Mouse (Mus musculus): ENCODE measurements around the gene Tsnaxip1. TPM values are rescaled to one million over a fixed set of nuclear protein-coding genes. Genes with fewer than 3 reads are reported as not detected.
"Not testable (repeated sequence)": the region's sequence is repeated elsewhere in the genome, so short reads cannot be mapped to it uniquely, and the experiment has no call there.

Tsnaxip1 gene
- polyA plus RNA-seq, 1 experiment: not detected

DNA sequence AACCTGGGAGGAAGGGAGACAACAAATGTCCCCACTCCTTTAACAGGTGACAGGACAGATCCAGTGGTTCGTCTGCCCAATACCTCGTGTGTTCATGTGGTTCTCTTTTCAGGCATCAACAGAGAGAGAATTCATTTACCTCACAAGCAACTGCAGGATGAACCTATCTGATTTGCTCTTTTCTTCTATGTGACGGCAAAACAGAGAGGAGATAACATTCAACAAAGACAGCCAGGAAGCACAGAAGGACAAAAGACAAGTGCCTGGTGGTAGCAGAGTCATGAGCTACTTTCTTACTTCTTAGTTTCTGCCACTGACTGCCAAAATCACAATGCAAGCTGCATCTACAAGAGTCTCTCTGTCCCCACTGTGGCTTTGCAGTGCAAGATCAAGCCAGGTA lies 16.0 kb upstream of the Tsnaxip1 start:
- Histone ChIP-seq H3K4me1 (ENCODE audit: control insufficient read depth, insufficient read depth, low read length) (peaks cover 37% of the 10 kb centered on the region), H3K27ac (ENCODE audit: insufficient read depth, low read depth, low read length) (no peak overlapping the region), H3K4me3 (ENCODE audit: insufficient read depth, low read length) (no peak overlapping the region)
- TF ChIP-seq CTCF (IDR thresholded peaks at IDR 0.05; ENCODE audit: low read depth, low read length) (no peak), POLR2A (IDR thresholded peaks at IDR 0.05; ENCODE audit: borderline replicate concordance, low read depth, low read length) (no peak)

DNA sequence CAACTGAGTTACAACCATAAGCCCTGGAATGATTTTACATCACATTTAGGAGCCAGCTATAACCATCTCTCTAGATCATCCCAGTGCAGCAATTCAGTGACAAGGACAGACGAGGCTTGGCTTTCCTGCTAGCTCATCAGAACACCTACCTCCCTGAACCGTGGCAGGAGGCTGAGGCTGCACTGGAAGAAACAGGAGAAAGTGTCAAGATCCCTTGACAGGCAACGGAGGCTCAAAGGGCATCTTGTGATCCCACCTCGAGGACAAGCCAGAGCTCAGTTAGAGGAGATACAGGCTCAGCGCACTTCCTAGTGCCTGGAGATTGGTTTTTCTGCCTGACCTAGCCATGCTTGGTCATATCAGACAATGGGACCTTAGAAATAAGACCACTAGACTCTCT lies 15.0 kb upstream of the Tsnaxip1 start:
- no peak overlapping the region for H3K4me3 ChIP-seq (ENCODE audit: insufficient read depth, low read length)
- H3K4me1 ChIP-seq (ENCODE audit: control insufficient read depth, insufficient read depth, low read length): peaks cover 34% of the 10 kb centered on the region
- no peak overlapping the region for H3K27ac ChIP-seq (ENCODE audit: insufficient read depth, low read depth, low read length)
- TF ChIP-seq POLR2A (IDR thresholded peaks at IDR 0.05; ENCODE audit: borderline replicate concordance, low read depth, low read length): no peak
- TF ChIP-seq CTCF (IDR thresholded peaks at IDR 0.05; ENCODE audit: low read depth, low read length): no peak

GRCm38 (mm10) chr8:105813241-105813640 lies 14.3 kb upstream of the Tsnaxip1 start:
- H3K4me3 ChIP-seq (ENCODE audit: insufficient read depth, low read length): no peak overlapping the region
- TF ChIP-seq CTCF (IDR thresholded peaks at IDR 0.05; ENCODE audit: low read depth, low read length) (no peak), POLR2A (IDR thresholded peaks at IDR 0.05; ENCODE audit: borderline replicate concordance, low read depth, low read length) (no peak)
- H3K4me1 ChIP-seq (ENCODE audit: control insufficient read depth, insufficient read depth, low read length): peaks cover 28% of the 10 kb centered on the region
- H3K27ac ChIP-seq (ENCODE audit: insufficient read depth, low read depth, low read length): no peak overlapping the region

GRCm38 (mm10) chr8:105819659-105820058 lies 7.9 kb upstream of the Tsnaxip1 start:
- TF ChIP-seq CTCF (IDR thresholded peaks at IDR 0.05; ENCODE audit: low read depth, low read length): no peak
- no peak for TF ChIP-seq POLR2A (IDR thresholded peaks at IDR 0.05; ENCODE audit: borderline replicate concordance, low read depth, low read length)
- H3K4me1 ChIP-seq (ENCODE audit: control insufficient read depth, insufficient read depth, low read length): peaks cover 42% of the 10 kb centered on the region
- no peak overlapping the region for H3K27ac ChIP-seq (ENCODE audit: insufficient read depth, low read depth, low read length)
- no peak overlapping the region for H3K4me3 ChIP-seq (ENCODE audit: insufficient read depth, low read length)

- Histone ChIP-seq H3K27ac (ENCODE audit: insufficient read depth, low read depth, low read length) (peak overlapping the region; percentile 32; the same call in 1 of the 2 replicates), H3K4me3 (ENCODE audit: insufficient read depth, low read length) (no peak overlapping the region), H3K4me1 (ENCODE audit: control insufficient read depth, insufficient read depth, low read length) (peaks cover 47% of the 10 kb centered on the region)
- TF ChIP-seq POLR2A (IDR thresholded peaks at IDR 0.05; ENCODE audit: borderline replicate concordance, low read depth, low read length): no peak
- no peak for TF ChIP-seq CTCF (IDR thresholded peaks at IDR 0.05; ENCODE audit: low read depth, low read length)
These were observed 6.6 kb upstream of the Tsnaxip1 start for GRCm38 (mm10) chr8:105820925-105821324.

DNA sequence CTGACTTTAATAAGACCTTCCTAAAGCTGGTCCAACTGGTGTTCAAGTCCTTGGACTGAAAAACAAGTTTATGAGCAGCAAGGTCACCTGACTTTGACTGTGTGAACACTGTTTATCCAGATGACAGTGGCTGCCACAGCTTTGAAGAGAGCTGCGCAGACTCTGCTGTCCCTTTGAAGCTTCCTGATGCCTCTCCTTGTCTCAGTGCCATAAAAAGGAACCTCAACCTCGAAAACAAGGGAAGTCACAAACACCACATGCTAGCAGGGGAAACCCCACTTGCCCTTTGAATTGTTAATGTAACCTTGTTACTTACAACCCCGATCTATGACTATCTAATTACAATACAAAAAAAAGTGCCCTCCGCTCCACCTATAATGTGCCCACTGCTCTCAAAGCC lies 2.0 kb upstream of the Tsnaxip1 start:
- no peak for TF ChIP-seq POLR2A (IDR thresholded peaks at IDR 0.05; ENCODE audit: borderline replicate concordance, low read depth, low read length)
- no peak for TF ChIP-seq CTCF (IDR thresholded peaks at IDR 0.05; ENCODE audit: low read depth, low read length)
- Histone ChIP-seq H3K4me1 (ENCODE audit: control insufficient read depth, insufficient read depth, low read length) (peaks cover 29% of the 10 kb centered on the region), H3K4me3 (ENCODE audit: insufficient read depth, low read length) (peak overlapping the region; percentile 77), H3K27ac (ENCODE audit: insufficient read depth, low read depth, low read length) (peak overlapping the region; percentile 94)

DNA sequence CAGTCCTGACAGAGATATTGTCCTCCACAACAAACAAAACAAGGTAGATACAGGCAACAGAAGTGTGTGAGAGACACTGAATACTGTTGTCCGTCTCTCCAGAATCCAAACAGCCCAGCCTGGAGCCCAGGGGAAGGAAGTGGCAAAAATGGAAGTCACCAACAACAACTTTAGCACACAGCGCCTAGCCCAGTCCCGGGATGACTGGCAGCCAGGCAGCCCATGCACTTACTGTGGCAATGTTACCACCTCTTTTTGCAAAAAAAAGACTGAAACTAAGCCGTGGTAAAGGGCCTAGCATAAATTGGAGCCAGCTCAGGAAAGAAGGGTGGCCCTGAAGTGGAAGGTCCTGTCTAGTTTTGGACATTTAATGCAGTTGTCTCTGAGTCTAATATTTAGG lies 1.2 kb upstream of the Tsnaxip1 start:
- peak overlapping the region; percentile 77 for H3K4me3 ChIP-seq (ENCODE audit: insufficient read depth, low read length)
- peaks cover 21% of the 10 kb centered on the region for H3K4me1 ChIP-seq (ENCODE audit: control insufficient read depth, insufficient read depth, low read length)
- H3K27ac ChIP-seq (ENCODE audit: insufficient read depth, low read depth, low read length): peak overlapping the region; percentile 94
- no peak for TF ChIP-seq POLR2A (IDR thresholded peaks at IDR 0.05; ENCODE audit: borderline replicate concordance, low read depth, low read length)
- no peak for TF ChIP-seq CTCF (IDR thresholded peaks at IDR 0.05; ENCODE audit: low read depth, low read length)

- H3K4me1 ChIP-seq (ENCODE audit: control insufficient read depth, insufficient read depth, low read length); H3K27ac ChIP-seq (ENCODE audit: insufficient read depth, low read depth, low read length); H3K4me3 ChIP-seq (ENCODE audit: insufficient read depth, low read length): not testable (repeated sequence)
These were observed 6.2 kb downstream of the Tsnaxip1 start for GRCm38 (mm10) chr8:105833740-105834139.

DNA sequence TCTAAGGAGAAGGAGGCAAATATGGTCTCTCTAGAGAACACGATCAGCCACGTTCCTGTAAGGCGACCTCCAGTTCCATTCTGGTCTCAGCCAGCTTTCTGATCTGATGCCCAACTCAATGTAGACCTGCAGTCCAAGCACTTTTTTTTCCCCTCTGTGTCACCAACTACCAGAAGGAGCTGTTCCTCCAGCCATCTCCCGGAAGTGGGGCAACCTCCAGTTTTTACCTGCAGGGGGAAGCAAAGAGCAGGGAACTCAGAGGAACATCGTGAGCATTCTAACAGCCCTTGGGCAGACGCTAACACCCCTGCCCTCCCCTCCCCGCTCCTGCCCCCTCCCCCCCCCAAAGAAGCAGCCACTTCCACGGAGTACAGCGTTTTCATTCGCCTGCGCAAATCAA lies 7.8 kb downstream of the Tsnaxip1 start:
- Histone ChIP-seq H3K4me3 (ENCODE audit: insufficient read depth, low read length) (no peak overlapping the region), H3K27ac (ENCODE audit: insufficient read depth, low read depth, low read length) (no peak overlapping the region), H3K4me1 (ENCODE audit: control insufficient read depth, insufficient read depth, low read length) (peaks cover 8% of the 10 kb centered on the region; the same call in 1 of the 2 replicates)
- TF ChIP-seq POLR2A (IDR thresholded peaks at IDR 0.05; ENCODE audit: borderline replicate concordance, low read depth, low read length): no peak
- TF ChIP-seq CTCF (IDR thresholded peaks at IDR 0.05; ENCODE audit: low read depth, low read length): peak; percentile 63

DNA sequence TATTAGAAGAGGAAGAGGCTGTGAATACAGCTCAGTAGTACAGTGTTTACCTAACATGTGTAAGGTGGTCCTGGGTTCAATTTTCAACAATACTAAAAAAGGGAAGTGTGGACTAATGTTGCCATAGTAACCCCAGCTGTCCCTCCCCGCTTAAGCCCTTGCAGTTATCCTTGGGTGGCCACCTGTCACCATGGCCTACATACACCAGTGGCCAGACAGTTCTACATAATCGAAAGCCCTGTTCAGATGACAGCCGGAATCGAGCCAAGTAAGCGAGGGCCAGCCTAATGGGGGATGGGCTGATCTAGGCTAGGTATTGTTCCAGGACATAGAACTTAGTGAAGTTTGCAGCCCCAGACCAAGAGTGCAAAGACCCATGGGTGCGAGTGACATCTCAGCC lies 9.5 kb downstream of the Tsnaxip1 start:
- no peak for TF ChIP-seq CTCF (IDR thresholded peaks at IDR 0.05; ENCODE audit: low read depth, low read length)
- no peak for TF ChIP-seq POLR2A (IDR thresholded peaks at IDR 0.05; ENCODE audit: borderline replicate concordance, low read depth, low read length)
- Histone ChIP-seq H3K4me3 (ENCODE audit: insufficient read depth, low read length) (no peak overlapping the region), H3K4me1 (ENCODE audit: control insufficient read depth, insufficient read depth, low read length) (peaks cover 8% of the 10 kb centered on the region; the same call in 1 of the 2 replicates), H3K27ac (ENCODE audit: insufficient read depth, low read depth, low read length) (no peak overlapping the region)

DNA sequence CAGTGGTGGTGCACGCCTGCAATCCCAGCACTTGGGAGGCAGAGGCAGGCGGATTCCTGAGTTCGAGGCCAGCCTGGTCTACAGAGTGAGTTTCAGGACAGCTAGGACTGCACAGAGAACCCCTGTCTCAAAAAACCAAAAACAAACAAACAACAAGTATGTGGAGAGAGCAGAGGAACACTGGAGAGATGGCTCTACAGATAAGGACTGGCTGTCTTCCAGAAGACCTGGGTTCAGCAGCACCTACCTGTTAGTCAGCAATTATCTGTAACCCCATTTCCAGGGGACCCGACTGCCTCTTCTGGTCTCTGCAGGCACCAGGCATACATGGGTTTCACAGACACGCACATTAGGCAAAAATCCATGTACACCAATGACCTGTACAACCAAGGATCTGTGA lies 11.7 kb downstream of the Tsnaxip1 start:
- Histone ChIP-seq H3K4me1 (ENCODE audit: control insufficient read depth, insufficient read depth, low read length) (peaks cover 8% of the 10 kb centered on the region; the same call in 1 of the 2 replicates), H3K4me3 (ENCODE audit: insufficient read depth, low read length) (no peak overlapping the region), H3K27ac (ENCODE audit: insufficient read depth, low read depth, low read length) (no peak overlapping the region)
- TF ChIP-seq POLR2A (IDR thresholded peaks at IDR 0.05; ENCODE audit: borderline replicate concordance, low read depth, low read length): no peak
- no peak for TF ChIP-seq CTCF (IDR thresholded peaks at IDR 0.05; ENCODE audit: low read depth, low read length)
